Mouse (Mus musculus) kidney, embryonic 15.5 days (tissue): ENCODE measurements around the gene Gins2. TPM values are rescaled to one million over a fixed set of nuclear protein-coding genes. Genes with fewer than 3 reads are reported as not detected.

Experiments
- ATAC-seq: fragments of 200-750 bp; cut with Nextera tagmentation; replicated peaks from 2 replicates; pipeline ENCODE4 v1.8.0; 2017; ENCODE audit warnings: moderate TSS enrichment; ENCODE audit not compliant: low FRiP score
- H3K27ac ChIP-seq: fragments of 300-500 bp; sonication (generic); 2 replicates; pipeline ENCODE4 v1.5.1; 2015; ENCODE audit warnings: mild to moderate bottlenecking, inconsistent platforms
- H3K27me3 ChIP-seq: fragments of 300-500 bp; sonication (generic); 2 replicates; pipeline ENCODE4 v1.6.1; 2015; ENCODE audit warnings: inconsistent platforms
- H3K36me3 ChIP-seq: fragments of 300-500 bp; sonication (generic); 2 replicates; pipeline ENCODE4 v1.6.1; 2015; ENCODE audit warnings: inconsistent platforms
- H3K4me1 ChIP-seq: fragments of 300-500 bp; sonication (generic); 2 replicates; pipeline ENCODE4 v1.6.1; 2015; ENCODE audit warnings: inconsistent platforms
- H3K4me2 ChIP-seq: fragments of 300-500 bp; sonication (generic); 2 replicates; pipeline ENCODE4 v1.6.1; 2015; ENCODE audit warnings: moderate library complexity, mild to moderate bottlenecking, inconsistent platforms
- H3K4me3 ChIP-seq: fragments of 300-500 bp; sonication (generic); replicated peaks from 2 replicates; pipeline ENCODE4 v1.5.1; 2015; ENCODE audit warnings: mild to moderate bottlenecking, inconsistent platforms
- H3K9ac ChIP-seq: fragments of 300-500 bp; sonication (generic); 2 replicates; pipeline ENCODE4 v1.6.1; 2015; ENCODE audit warnings: mild to moderate bottlenecking, inconsistent platforms
- H3K9me3 ChIP-seq: fragments of 300-500 bp; sonication (generic); replicated peaks from 2 replicates; pipeline ENCODE4 v1.6.1; 2016; ENCODE audit warnings: inconsistent platforms
- WGBS: fragments of 180-500 bp; shearing (Covaris S2); methylation state at CpG from one replicate; pipeline ENCODE4 v1.1.7; 2015; ENCODE audit warnings: mixed read lengths; 5-methylcytosine and 5-hydroxymethylcytosine counted together
- polyA plus RNA-seq: library from polyadenylated mRNA; unstranded; fragments of >200 nt; fragmentation: Nextera tagmentation; extraction: Ambion mirVana; gene quantifications from 2 replicates; pipeline ENCODE4 v1.2.1, GENCODE M21; 2015

Gins2 gene
- polyA plus RNA-seq = 107 and 110 TPM in 2 replicates

GRCm38 (mm10) chr8:120588908-120589771 is at the start of gene Gins2:
Gene Gins2, minus strand, starts transcription at chr8:120589304.
- ATAC-seq = peak; percentile 99
- WGBS = under 1% methylated on average over 67 of the region's 67 CpGs

GRCm38 (mm10) chr8:120634329-120634839 is 45.3 kb upstream of the Gins2 start:
- H3K27ac ChIP-seq = no peak overlapping the region
- peak overlapping the region; percentile 99 for H3K4me2 ChIP-seq
- peaks cover 15% of the 10 kb centered on the region for H3K4me1 ChIP-seq
- no peaks in the 10 kb centered on the region for H3K9me3 ChIP-seq
- WGBS = under 1% methylated on average over 41 of the region's 42 CpGs
- H3K36me3 ChIP-seq = no peaks in the 10 kb centered on the region
- peak overlapping the region; percentile 51 for H3K9ac ChIP-seq
- peak; percentile 53 for ATAC-seq
- peaks cover 48% of the 10 kb centered on the region for H3K27me3 ChIP-seq
- H3K4me3 ChIP-seq = peak overlapping the region; percentile 64

More at GRCm38 (mm10) chr8:120588908-120589771, at the start of gene Gins2:
- Histone ChIP-seq H3K9ac (peak within 1 kb of the TSS; percentile 78), H3K4me3 (peak within 1 kb of the TSS; percentile 81), H3K9me3 (no peaks in the 10 kb centered on the region), H3K4me1 (peaks cover 38% of the 10 kb centered on the region), H3K27ac (peak within 1 kb of the TSS; percentile 84), H3K36me3 (peaks cover 13% of the 10 kb centered on the region; the same call in 1 of the 2 replicates), H3K27me3 (no peaks in the 10 kb centered on the region), H3K4me2 (peak within 1 kb of the TSS; percentile 91)

GRCm38 (mm10) chr8:120633665-120634271 is 44.7 kb upstream of the Gins2 start:
- H3K27ac ChIP-seq = no peak overlapping the region
- H3K27me3 ChIP-seq = peaks cover 48% of the 10 kb centered on the region
- ATAC-seq = 0 out of 2 replicates have a peak, but pooled peaks have one; percentile 30
- peak overlapping the region; percentile 51 for H3K9ac ChIP-seq
- H3K4me1 ChIP-seq = peaks cover 15% of the 10 kb centered on the region
- no peaks in the 10 kb centered on the region for H3K9me3 ChIP-seq
- peak overlapping the region; percentile 99 for H3K4me2 ChIP-seq
- 1% methylated on average over 44 of the region's 44 CpGs for WGBS
- H3K4me3 ChIP-seq = peak overlapping the region; percentile 64
- H3K36me3 ChIP-seq = no peaks in the 10 kb centered on the region

GRCm38 (mm10) chr8:120632969-120633664 is 44.0 kb upstream of the Gins2 start:
- Histone ChIP-seq H3K27ac (no peak overlapping the region), H3K4me3 (peak overlapping the region; percentile 64), H3K27me3 (peaks cover 48% of the 10 kb centered on the region), H3K9ac (peak overlapping the region; percentile 51), H3K4me2 (peak overlapping the region; percentile 99), H3K9me3 (no peaks in the 10 kb centered on the region), H3K4me1 (peaks cover 15% of the 10 kb centered on the region), H3K36me3 (no peaks in the 10 kb centered on the region)
- 40% methylated on average over 17 of the region's 17 CpGs for WGBS
- ATAC-seq = no peak

GRCm38 (mm10) chr8:120631441-120632375 is 42.6 kb upstream of the Gins2 start:
- H3K4me3 ChIP-seq = no peak overlapping the region
- H3K27me3 ChIP-seq = peaks cover 48% of the 10 kb centered on the region
- H3K36me3 ChIP-seq = no peaks in the 10 kb centered on the region
- H3K9me3 ChIP-seq = no peaks in the 10 kb centered on the region
- 78% methylated on average over 21 of the region's 21 CpGs for WGBS
- ATAC-seq = no peak
- H3K9ac ChIP-seq = no peak overlapping the region
- H3K27ac ChIP-seq = no peak overlapping the region
- peaks cover 15% of the 10 kb centered on the region for H3K4me1 ChIP-seq
- H3K4me2 ChIP-seq = no peak overlapping the region

- Histone ChIP-seq H3K36me3 (no peaks in the 10 kb centered on the region), H3K4me2 (no peak overlapping the region)
- 34% methylated on average over 6 of the region's 6 CpGs for WGBS
These were observed 41.7 kb upstream of the Gins2 start for GRCm38 (mm10) chr8:120630848-120631247.

GRCm38 (mm10) chr8:120630031-120630430 is 40.9 kb upstream of the Gins2 start:
- H3K4me1 ChIP-seq = peaks cover 16% of the 10 kb centered on the region
- H3K4me2 ChIP-seq = no peak overlapping the region
- no peak overlapping the region for H3K27ac ChIP-seq
- ATAC-seq = no peak
- H3K9ac ChIP-seq = no peak overlapping the region
- no peaks in the 10 kb centered on the region for H3K9me3 ChIP-seq
- H3K27me3 ChIP-seq = peaks cover 43% of the 10 kb centered on the region
- H3K4me3 ChIP-seq = no peak overlapping the region
- H3K36me3 ChIP-seq = no peaks in the 10 kb centered on the region
- 63% methylated on average over 5 of the region's 5 CpGs for WGBS

More at GRCm38 (mm10) chr8:120630848-120631247, 41.7 kb upstream of the Gins2 start:
- Histone ChIP-seq H3K9me3 (no peaks in the 10 kb centered on the region), H3K4me3 (no peak overlapping the region), H3K4me1 (peaks cover 15% of the 10 kb centered on the region), H3K9ac (no peak overlapping the region), H3K27ac (no peak overlapping the region), H3K27me3 (peaks cover 48% of the 10 kb centered on the region)
- ATAC-seq = no peak

GRCm38 (mm10) chr8:120627298-120627697 is 38.2 kb upstream of the Gins2 start:
- H3K9ac ChIP-seq = no peak overlapping the region
- no peaks in the 10 kb centered on the region for H3K9me3 ChIP-seq
- no peak for ATAC-seq
- H3K4me2 ChIP-seq = no peak overlapping the region
- no peaks in the 10 kb centered on the region for H3K36me3 ChIP-seq
- H3K27me3 ChIP-seq = peaks cover 17% of the 10 kb centered on the region
- H3K27ac ChIP-seq = no peak overlapping the region
- no peak overlapping the region for H3K4me3 ChIP-seq
- peaks cover 16% of the 10 kb centered on the region for H3K4me1 ChIP-seq
- WGBS = 86% methylated on average over 5 of the region's 5 CpGs

GRCm38 (mm10) chr8:120626461-120626860 is 37.4 kb upstream of the Gins2 start:
- WGBS = 60% methylated on average over 11 of the region's 11 CpGs

GRCm38 (mm10) chr8:120623608-120624007 is 34.5 kb upstream of the Gins2 start:
- H3K27ac ChIP-seq = peak overlapping the region; percentile 32; the same call in 1 of the 2 replicates
- H3K27me3 ChIP-seq = no peaks in the 10 kb centered on the region
- H3K4me2 ChIP-seq = no peak overlapping the region
- no peaks in the 10 kb centered on the region for H3K36me3 ChIP-seq
- ATAC-seq = peak; percentile 61
- H3K4me1 ChIP-seq = peaks cover 20% of the 10 kb centered on the region
- WGBS = 32% methylated on average over 2 of the region's 2 CpGs
- H3K4me3 ChIP-seq = no peak overlapping the region
- H3K9me3 ChIP-seq = no peaks in the 10 kb centered on the region
- H3K9ac ChIP-seq = no peak overlapping the region

More at GRCm38 (mm10) chr8:120626461-120626860, 37.4 kb upstream of the Gins2 start:
- Histone ChIP-seq H3K9ac (no peak overlapping the region), H3K4me2 (no peak overlapping the region), H3K9me3 (no peaks in the 10 kb centered on the region), H3K27me3 (peaks cover 9% of the 10 kb centered on the region; the same call in 1 of the 2 replicates), H3K36me3 (no peaks in the 10 kb centered on the region), H3K4me3 (no peak overlapping the region), H3K27ac (no peak overlapping the region), H3K4me1 (peaks cover 16% of the 10 kb centered on the region)
- ATAC-seq = no peak

GRCm38 (mm10) chr8:120622161-120622560 is 33.1 kb upstream of the Gins2 start:
- no peaks in the 10 kb centered on the region for H3K27me3 ChIP-seq
- peaks cover 29% of the 10 kb centered on the region for H3K4me1 ChIP-seq
- H3K27ac ChIP-seq = no peak overlapping the region
- H3K4me3 ChIP-seq = no peak overlapping the region
- no peaks in the 10 kb centered on the region for H3K9me3 ChIP-seq
- H3K36me3 ChIP-seq = no peaks in the 10 kb centered on the region
- 78% methylated on average over 14 of the region's 14 CpGs for WGBS
- no peak overlapping the region for H3K4me2 ChIP-seq
- no peak for ATAC-seq
- no peak overlapping the region for H3K9ac ChIP-seq
